Mouse (Mus musculus) brain, embryonic 14.5 days (tissue): ENCODE data around the gene Bcl2. TPM values are rescaled to one million over a fixed set of nuclear protein-coding genes. Genes with fewer than 3 reads are reported as not detected.

Experiments
- DNase-seq: peaks from one replicate; pipeline ENCODE4 v3.0.0-alpha.2; 2011; ENCODE audit warnings: low read depth
- CTCF ChIP-seq: fragments of 200-500 bp; IDR thresholded peaks from 2 replicates; pipeline ENCODE4 v1.5.1; 2012; ENCODE audit warnings: inconsistent platforms, mild to moderate bottlenecking, moderate library complexity, borderline replicate concordance; ENCODE audit not compliant: insufficient read depth, insufficient read length; ENCODE audit errors: extremely low read depth
- POLR2A ChIP-seq: fragments of 200-500 bp; IDR thresholded peaks from 2 replicates; pipeline ENCODE4 v1.6.1; 2012; ENCODE audit warnings: mild to moderate bottlenecking, inconsistent platforms, borderline replicate concordance; ENCODE audit not compliant: poor library complexity, insufficient read depth, insufficient read length, severe bottlenecking; ENCODE audit errors: extremely low read depth
- polyA plus RNA-seq: library from polyadenylated mRNA; depleted of rRNA; stranded (reverse); fragments of >200 nt; gene quantifications from 2 replicates; pipeline ENCODE4 v1.2.3, GENCODE M21; 2012

Bcl2 gene
- polyA plus RNA-seq, 1 experiment = 7.7 TPM

DNA sequence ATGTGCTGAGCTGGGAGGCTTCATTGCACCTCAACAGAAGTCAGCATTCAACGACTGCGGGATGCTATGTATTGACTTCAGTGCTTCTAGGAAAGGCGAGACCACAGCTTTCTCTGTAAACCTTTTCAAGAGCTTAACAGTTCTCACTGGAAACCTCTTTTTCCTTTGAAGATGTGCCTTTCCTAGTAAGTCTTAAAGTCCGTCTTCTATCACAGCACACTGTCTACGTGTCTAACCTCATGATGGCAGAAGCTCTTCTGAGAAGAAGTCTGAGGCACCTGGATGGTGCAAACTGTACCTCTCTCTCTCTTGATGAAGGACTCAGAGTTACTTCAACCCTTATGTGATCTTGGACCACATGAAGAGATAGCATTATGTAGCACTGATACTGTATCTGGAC, 107.1 kb downstream of the Bcl2 start:
- DNase-seq = no peak
- TF ChIP-seq CTCF = no peak
- TF ChIP-seq POLR2A = no peak

DNA sequence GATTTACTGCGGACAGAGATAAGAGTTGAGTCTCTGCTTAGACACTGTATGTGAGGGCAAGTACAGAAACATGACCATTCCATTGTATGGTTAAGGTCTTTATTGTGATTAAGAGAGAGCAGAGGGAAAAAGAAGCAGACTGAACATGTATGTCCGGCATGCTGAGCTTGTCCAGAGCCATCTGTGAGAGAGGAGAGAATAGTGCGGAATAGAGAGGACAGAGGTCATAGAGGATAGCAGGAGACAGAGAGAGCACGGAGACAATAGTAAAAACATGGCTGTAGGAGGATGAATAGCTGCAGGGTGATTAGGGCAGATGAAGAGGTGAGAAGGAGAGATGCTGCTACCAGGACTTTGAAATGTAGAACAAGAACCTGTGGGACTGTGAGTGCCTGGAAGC, 110.7 kb downstream of the Bcl2 start:
- TF ChIP-seq CTCF (no peak), POLR2A (no peak)
- DNase-seq = no peak

DNA sequence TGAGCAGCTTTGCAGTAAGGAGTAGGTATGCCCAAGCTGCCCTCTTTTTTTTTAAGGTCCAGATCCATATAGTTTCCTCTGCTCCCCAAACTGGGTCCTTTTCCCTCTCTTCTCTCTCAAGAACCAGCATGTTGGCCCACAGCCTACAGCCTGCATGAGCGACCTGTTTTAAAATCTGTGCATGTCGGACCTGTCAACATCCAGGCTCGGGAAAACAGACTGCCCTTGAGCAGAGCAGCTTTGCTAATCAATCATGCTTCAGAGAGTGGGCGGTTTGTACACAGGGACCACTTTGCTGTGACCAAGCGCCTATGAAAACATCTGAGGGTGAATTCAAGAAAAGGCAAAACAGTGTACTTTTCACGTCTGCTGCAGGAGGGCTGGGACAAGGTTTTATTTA, 111.1 kb downstream of the Bcl2 start:
- TF ChIP-seq POLR2A (no peak), CTCF (no peak)
- DNase-seq = peak; percentile 92

DNA sequence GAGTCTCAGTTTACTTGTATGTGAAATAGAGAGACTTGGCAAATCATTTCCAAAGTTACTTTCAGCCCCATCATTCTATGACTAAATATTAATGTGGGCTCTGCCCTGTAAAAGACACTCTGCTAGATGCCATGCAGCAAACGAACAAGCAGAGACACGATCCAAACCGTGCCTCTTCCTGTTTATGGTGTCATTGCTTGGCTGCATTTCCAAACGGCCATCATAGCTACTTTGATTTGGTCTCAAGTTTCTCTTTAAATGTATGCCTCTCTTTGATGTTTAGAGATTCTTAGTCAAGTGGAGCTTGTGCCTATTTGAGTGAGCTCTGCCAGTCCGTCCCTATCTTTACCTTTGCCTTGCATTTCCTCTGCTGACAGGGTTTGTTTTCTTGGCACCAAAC, 111.5 kb downstream of the Bcl2 start:
- TF ChIP-seq POLR2A (no peak), CTCF (no peak)
- DNase-seq = no peak

DNA sequence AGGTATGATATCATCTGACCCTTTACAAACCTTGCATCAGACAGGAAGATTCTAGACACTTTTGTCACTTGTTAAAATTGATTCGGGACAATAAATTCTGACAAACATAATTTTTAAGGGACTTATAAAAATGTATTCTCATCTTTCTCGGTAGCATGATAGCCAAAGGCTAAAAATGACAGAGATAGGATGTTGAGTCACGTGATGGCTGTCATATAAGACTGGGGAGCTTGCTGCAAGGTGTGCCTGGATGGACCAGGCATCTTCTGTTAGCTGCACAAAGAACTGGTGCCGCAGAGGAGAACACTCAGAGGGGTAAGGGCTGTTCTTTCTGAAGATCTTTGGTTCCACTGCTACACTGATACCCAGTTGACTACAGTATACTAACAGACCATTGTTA, 112.8 kb downstream of the Bcl2 start:
- TF ChIP-seq POLR2A (no peak), CTCF (no peak)

GRCm38 (mm10) chr1:106600841-106601240, 113.2 kb downstream of the Bcl2 start:
- no peak for TF ChIP-seq POLR2A
- TF ChIP-seq CTCF = no peak

More for the DNA sequence above, 112.8 kb downstream of the Bcl2 start:
- DNase-seq = no peak

GRCm38 (mm10) chr1:106598292-106598583, 115.8 kb downstream of the Bcl2 start:
- DNase-seq = no peak
- no peak for TF ChIP-seq POLR2A
- no peak for TF ChIP-seq CTCF

More at GRCm38 (mm10) chr1:106600841-106601240, 113.2 kb downstream of the Bcl2 start:
- DNase-seq = no peak

DNA sequence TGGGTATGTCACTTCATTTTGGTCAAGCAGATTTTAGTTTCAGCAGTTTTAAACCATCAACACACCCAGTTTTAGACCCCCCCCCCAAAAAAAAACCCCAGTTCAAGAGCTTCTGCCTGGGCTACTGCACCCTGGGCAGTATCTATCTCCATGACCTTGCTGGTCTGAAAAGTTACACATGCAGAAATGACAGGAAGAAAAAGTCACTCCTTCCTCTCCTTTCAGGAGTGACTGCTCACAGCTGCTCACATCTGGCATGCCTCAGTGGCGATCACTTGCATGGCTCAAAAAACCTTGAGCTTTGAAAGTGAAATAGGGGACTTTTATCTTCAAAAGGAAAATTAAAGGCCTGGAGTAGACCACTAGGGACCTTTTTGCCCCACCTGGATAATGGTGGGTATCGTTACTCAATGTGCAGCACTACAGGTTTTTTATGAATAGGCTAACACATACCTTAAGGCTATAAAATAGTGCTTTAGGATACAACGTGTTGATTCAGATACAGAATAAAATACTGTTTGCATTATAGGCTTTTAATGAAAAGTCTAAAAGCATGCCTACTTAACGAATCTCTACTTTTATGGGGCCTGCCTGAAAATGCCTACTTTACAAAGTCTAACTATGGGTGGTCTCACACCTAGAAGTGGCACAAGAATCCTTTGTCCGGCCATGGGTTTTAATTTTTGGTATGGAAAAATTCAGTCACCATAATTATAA, 116.3 kb downstream of the Bcl2 start:
- TF ChIP-seq POLR2A (no peak), CTCF (no peak)
- no peak for DNase-seq

- no peak for TF ChIP-seq POLR2A
- TF ChIP-seq CTCF = no peak
- DNase-seq = no peak
These were observed 117.7 kb downstream of the Bcl2 start for GRCm38 (mm10) chr1:106596380-106596779.

DNA sequence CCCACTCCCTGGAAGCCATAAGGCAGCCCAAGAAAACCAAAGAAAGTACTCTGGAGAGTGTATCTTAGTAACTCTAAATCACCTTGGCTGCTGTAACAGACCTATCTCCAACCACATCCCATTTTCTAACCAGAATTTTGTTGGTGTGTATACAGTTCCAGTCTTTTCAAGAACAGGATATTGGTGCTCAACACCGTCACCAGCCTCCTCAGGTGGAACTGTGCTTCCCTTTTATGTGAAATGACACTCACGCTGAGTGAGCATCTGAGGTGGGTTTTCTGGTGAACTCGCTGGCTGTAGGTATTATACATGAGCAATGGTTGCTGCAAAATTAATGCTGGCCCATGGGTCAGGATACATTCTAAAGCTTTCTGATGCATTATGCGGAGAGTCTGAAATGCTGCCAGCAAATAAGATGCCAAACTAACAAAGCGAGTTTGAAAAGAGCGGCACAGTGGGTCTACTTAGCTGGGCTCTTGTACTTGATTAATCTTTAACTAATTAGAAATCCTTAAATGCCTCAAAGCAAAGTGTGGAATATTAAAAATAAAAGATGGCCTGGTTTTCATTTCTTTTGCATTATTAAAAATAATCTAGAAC, 118.7 kb downstream of the Bcl2 start:
- TF ChIP-seq CTCF (no peak), POLR2A (no peak)

GRCm38 (mm10) chr1:106591180-106591774, 122.8 kb downstream of the Bcl2 start:
- TF ChIP-seq CTCF = no peak
- TF ChIP-seq POLR2A = no peak
- no peak for DNase-seq

More for the DNA sequence above, 118.7 kb downstream of the Bcl2 start:
- DNase-seq = peak; percentile 76

DNA sequence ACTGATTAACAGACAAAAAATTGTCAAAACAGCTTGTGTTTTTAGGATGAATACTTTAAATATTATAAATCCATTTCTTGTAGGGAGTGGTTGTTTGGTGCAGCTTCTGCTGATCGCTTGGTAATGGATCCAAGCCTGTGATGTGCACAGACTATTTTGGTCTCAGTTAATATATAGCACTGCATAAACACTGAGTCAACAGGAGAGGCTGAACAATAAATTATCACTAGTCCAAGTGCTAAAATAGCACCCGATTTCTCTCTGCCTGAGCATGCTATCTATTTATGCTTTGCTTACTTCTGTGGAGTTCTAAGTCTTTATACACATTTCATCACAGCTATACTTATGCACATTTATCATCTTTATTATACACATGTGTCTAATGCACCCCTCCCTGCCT, 124.9 kb downstream of the Bcl2 start:
- TF ChIP-seq CTCF = no peak
- TF ChIP-seq POLR2A = no peak

DNA sequence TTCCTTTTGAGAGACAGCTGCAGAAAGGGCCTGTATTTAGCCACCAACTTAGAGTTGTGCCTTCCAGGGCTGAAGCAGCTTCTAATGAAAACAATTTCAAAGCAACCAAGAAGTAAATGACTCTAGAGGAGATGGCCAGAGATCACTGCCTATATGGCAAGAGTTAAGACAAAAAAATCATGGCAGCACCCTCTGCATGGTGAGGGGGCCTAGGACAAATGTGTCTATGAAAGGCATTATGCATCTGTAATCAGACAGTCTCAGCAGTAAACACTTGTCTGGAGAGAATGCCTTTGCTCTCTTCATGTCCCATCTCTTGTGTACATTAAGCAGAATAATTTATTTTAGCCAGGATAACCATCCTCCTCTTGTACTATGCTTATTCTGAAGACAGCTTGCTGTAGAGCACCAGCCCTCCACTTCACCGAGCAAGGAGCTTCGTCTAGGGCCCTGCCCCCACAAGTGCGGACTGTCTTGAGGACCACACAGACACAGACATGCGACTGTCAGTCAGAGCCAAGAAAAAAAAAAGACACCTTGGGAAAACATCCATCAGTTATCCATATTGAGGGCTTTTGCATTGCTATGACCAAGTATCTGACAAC, 126.1 kb downstream of the Bcl2 start:
- no peak for TF ChIP-seq POLR2A
- no peak for TF ChIP-seq CTCF
- DNase-seq = no peak

More for the DNA sequence above, 124.9 kb downstream of the Bcl2 start:
- DNase-seq = no peak
